Mouse (Mus musculus) spleen, adult 12 weeks (tissue): Measurements from ENCODE around the gene Hist1h4a.
"Not testable (repeated sequence)": the region's sequence is repeated elsewhere in the genome, so short reads cannot be mapped to it uniquely, and the experiment has no call there.

Source experiments
- DNase-seq: peaks from one replicate; pipeline ENCODE4 v3.0.0; 2022; ENCODE audit warnings: low spot score

Hist1h4a gene

GRCm38 (mm10) chr13:23760972-23761864 lies at the start of gene Hist1h4a:
Hist1h4a (minus strand) TSS chr13:23761230.
- peak; percentile 95 for DNase-seq

DNA sequence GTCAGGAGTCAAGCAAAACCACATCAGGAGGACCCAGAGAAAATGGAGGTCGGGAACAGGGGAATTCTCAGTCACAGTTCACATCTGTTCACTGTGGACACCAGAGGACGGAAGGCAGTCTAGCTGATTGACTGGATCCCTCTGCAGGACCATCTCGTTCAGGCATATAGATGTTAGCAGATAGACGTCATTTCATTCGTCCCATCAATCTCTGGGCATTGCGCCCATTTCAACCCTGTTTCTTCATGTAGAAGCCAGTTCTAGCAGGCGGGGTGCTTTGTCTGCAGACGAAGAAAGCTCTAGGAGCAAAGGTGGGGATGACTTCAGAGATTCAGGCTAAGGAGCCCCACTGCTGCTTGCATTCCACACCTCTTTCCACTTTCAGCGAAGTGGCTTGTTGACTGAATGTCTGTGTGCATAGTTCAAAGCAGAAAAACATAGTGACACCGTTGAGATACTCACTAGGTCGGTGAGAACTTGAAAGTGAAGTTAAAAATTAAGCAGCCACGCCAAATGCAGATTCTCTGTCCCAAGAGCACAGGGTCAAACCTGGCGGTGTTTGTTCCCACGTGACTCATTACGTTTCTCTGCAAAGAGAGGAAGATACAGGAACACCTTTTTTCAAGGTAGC lies 45.5 kb upstream of the Hist1h4a start, which contains the start of gene Slc17a2:
Gene Slc17a2, plus strand, starts transcription at position 572 of the 631 bp plus-strand sequence.
- no peak for DNase-seq

DNA sequence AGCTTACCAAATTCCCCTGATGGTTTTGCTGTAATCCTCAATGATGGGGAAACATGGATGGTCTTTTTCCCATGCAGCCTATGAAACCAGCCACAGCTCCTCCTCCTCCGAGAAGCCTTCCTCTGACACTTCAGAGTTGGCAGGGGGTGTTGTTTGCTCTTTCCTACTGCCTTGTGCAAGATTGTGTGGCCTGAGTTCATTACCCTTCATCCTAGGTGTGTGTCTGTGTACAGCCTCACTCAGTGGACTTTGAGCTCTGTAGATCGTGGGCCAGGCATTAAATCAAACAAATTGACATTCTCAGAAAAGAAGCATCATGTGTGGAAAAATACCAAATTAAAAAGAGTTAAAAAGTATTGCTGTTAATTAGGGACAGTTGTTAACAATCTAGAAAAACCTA lies 43.5 kb upstream of the Hist1h4a start:
- no peak for DNase-seq

- DNase-seq = no peak
These were observed 38.4 kb upstream of the Hist1h4a start for GRCm38 (mm10) chr13:23799405-23799804.

- DNase-seq = no peak
These were observed 31.5 kb upstream of the Hist1h4a start for GRCm38 (mm10) chr13:23792520-23792919.

DNA sequence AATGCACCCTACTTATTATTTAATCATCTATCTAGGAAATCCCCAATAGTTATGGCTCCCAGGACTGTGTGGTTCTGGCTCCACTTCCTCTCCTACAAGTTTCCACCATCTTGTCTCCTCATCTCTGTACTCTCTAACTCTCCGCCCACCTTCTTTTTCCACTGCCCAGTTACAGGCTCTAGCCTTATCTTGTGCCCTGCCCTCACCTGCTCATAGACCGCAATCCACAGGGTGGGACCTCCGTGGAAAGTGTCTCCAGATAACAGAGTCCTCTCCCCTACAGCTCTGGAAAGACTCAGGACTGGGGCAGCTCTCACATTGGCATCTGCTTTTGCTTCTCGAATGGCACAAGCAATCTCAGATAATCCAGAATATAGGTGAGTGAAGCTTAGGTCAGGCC lies 18.0 kb upstream of the Hist1h4a start:
- no peak for DNase-seq

GRCm38 (mm10) chr13:23778339-23778738 lies 17.3 kb upstream of the Hist1h4a start:
- DNase-seq = no peak

DNA sequence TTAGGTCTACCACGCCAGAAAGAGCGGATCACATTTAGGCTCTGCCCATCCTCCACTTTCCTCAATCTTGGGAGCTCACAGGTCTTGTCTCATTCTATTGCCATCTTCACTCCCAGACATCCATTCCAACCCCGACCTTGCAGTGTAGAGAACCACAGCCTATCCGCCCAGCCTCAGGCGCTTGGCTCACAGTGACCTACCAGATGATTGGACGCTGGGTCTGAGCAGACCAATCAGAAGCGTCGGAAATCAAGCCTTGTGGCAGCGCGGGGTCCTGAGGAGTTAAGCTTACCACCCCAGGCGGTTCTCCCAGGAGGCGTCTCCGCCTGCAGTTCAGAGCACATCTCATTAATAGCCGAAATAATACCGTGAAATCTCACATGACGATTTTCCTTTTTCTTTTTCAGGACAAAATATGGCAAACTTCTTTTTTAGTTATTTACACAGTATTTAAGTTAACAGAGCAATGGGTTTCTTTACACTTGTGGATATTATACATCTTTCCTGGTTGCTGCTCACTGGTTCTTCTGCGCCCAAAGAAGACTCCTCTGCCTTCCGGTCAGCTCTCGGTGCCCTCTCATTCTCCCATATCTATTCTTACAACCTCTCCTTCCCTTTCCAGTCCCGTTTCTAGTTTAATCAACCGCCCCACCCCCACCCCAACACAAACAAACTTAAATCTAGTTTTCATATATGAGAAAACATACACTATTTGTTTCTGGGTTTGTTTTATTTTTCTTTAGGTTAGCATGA lies 11.7 kb upstream of the Hist1h4a start:
- no peak for DNase-seq

DNA sequence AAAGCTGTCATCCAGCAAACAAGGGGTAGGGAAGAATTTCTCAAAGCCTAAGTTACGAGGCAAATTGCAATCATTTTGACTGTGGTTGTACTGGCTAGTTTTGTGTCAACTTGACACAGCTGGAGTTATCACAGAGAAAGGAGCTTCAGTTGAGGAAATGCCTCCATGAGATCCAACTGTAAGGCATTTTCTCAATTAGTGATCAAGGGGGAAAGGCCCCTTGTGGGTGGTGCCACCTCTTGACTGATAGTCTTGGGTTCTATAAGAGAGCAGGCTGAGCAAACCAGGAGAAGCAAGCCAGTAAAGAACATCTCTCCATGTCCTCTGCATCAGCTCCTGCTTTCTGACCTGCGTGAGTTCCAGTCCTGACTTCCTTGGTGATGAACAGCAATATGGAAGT lies 8.6 kb upstream of the Hist1h4a start, which contains the start of gene Trim38:
Gene Trim38, plus strand, starts transcription at position 301 of the 400 bp plus-strand sequence.
- not testable (repeated sequence) for DNase-seq

GRCm38 (mm10) chr13:23768834-23769397 lies 7.9 kb upstream of the Hist1h4a start:
- DNase-seq = no peak

DNA sequence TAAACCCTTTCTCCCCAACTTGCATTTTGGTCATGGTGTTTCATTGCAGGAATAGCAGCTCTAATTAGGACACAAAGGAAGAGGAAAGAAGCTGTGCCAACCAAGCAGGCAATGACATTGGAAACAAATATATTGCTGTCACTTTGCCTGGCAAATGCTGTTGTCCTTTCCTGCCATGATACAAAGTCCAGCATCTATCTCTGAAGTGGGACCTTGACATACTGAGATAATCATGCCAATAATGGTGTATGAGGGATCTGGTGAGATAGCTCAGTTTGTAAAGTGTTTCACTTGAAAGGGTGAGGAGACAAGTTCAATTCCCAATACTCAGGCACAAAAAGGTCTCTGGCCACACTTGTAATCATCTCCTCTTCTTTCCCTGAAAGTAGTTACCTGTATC lies 5.7 kb upstream of the Hist1h4a start:
- no peak for DNase-seq

DNA sequence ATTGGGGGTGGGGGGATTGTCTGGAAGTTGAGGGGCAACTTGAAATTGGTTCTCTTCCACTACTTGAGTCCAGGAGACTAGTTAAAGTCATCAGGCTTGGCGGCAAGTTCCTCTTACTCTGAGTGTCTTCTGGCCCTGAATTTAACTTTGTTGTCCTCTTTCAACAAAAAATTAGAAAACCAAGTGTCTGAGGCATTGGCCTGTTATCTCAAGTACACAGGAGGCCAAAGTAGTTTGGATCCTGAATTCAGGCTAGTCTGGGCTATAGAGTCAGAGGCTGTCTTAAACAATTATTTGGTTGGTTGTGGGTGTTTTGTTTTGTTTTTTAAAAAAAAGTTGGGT lies 4.1 kb upstream of the Hist1h4a start:
- DNase-seq = no peak

DNA sequence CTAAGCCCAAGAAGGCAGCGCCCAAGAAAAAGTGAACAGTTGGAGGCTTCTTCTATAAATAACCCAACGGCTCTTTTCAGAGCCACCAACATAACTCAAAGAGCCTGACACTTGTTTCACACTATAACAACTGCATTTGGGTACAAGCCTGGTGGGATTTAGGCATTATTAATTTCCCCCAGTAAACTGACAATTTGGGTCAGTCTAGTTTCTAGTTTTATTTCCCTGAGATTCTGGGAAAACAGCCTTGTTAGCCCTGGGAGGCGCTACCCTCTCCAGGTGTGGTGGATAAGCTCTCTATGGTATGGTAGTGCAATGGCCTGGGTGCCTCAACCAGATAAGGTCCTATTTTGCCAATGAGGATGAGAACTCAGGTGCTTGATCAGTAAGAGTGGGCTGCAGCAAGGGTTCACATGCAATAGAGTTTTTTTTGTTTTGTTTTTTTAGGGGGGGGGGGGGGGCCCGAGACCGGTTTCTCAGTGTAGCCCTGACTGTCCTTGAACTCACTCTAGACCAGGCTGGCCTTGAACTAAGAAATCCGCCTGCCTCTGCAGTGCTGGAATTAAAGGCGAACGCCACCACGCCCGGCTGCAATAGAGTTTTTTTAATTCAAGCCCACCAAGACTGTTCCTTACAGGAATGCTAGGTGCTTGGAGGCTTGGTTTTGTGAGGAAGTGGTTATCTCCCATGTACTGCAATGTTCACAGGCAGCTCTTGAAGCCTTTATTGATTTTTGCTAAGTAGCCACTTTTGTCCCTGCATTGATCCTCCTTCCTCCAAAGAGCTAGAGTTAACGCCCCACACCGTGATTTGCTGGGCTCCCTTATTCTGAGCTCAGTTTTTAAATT lies 3.5 kb upstream of the Hist1h4a start:
- no peak for DNase-seq

- peak; percentile 92 for DNase-seq
These were observed 2.7 kb upstream of the Hist1h4a start, which contains the start of gene Hist1h1a for GRCm38 (mm10) chr13:23763586-23764323. Hist1h1a (plus strand) TSS chr13:23763666.

DNA sequence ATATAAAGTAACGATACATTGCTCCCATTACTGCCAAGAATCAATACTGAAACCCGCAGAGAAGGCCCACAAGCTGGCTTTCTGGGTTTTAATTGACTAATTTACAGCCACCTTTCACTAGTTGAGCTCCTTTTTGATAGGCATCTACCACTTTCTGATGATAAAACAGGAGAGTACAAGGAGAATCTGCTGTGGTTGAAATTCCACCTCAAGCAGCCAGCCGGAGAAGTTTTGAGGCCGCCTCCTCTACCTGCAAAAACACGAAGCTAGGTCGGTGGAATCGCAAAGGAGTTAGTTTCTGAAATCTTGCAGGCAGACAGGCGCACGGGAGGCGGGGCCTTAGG lies 2.2 kb upstream of the Hist1h4a start:
- DNase-seq = no peak

GRCm38 (mm10) chr13:23761871-23762821 lies 1.1 kb upstream of the Hist1h4a start, which contains the start of gene Hist1h3a:
Hist1h3a (minus strand) TSS chr13:23762386.
- peak; percentile 74 for DNase-seq

DNA sequence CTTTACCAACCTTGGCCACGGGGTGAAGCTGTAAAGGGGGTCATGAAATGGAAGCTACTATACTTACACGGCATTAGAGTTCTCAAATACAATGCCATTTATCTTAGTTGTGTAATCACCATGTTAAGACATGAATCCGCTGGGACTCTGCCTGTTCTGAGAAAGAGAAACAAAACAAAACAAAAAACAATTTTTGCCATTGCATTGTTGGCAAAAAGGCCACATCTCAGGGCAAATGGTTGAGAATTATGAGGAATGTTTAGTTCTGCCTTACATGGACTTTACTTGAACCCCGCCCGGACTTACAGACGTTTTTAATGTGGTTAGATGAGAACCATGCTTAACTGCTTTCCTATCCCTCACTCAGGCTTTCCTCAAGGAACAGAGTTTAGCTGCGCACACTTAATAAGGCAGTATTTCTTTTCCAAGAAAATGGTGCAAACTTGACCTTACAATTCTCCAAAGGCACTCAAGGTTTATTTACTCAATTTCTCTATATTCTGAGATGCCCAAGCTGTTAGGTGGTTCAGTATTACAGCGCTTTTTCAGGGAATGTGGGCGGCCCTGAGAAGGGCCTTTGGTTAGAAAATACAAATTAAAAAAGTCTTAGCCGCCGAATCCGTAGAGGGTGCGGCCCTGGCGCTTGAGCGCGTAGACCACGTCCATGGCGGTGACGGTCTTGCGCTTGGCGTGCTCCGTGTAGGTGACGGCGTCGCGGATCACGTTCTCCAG lies 624 bp downstream of the Hist1h4a start:
- no peak for DNase-seq

DNA sequence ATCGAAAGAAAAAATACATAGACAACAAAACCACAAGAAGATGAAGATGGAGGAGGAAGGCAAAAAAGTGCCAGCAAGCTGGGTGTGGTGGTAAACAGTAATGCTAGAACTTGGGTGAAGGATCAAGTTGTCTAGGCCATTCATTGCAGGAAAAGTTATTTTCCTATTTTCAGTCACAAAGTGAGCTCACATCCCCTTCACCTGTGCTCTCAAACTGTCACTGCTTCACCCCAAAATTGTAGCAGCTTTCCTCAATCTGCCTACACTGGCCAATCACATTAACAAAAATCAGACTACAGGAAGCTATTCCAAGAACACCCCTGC lies 1.2 kb downstream of the Hist1h4a start:
- DNase-seq = no peak

GRCm38 (mm10) chr13:23759251-23759771 lies 1.7 kb downstream of the Hist1h4a start:
- no peak for DNase-seq
